Mouse (Mus musculus) telencephalon, adult 2 months (tissue): Measurements from ENCODE around the gene Adk.

ENCODE experiments used
- DNase-seq: peaks from one replicate; pipeline ENCODE4 v3.0.0-alpha.2; 2011; ENCODE audit warnings: low read depth, low spot score

The Adk gene

GRCm38 (mm10) chr14:21152055-21152454, 99.7 kb downstream of the Adk start:
- DNase-seq, result no peak

- no peak for DNase-seq
Measured at GRCm38 (mm10) chr14:21165706-21166105, 113.3 kb downstream of the Adk start.

DNA sequence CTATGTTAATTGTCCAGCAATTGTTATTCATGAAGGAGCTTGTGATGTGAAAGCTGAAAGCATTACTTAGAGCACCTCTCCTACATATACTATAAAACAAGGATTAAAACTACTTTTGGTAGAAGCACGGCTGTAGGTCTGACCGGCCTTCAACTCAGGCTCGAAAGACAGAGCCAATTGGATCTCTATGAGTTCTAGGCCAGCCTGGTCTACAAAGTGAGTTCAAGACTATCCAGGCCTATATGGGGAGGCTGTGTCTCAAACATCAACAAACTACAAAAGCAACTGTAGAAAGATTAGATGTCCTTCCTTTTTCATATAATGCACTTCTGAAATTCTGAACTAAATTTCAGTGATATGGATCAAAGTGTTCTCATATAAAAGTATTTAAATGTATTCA, 113.7 kb downstream of the Adk start:
- no peak for DNase-seq

DNA sequence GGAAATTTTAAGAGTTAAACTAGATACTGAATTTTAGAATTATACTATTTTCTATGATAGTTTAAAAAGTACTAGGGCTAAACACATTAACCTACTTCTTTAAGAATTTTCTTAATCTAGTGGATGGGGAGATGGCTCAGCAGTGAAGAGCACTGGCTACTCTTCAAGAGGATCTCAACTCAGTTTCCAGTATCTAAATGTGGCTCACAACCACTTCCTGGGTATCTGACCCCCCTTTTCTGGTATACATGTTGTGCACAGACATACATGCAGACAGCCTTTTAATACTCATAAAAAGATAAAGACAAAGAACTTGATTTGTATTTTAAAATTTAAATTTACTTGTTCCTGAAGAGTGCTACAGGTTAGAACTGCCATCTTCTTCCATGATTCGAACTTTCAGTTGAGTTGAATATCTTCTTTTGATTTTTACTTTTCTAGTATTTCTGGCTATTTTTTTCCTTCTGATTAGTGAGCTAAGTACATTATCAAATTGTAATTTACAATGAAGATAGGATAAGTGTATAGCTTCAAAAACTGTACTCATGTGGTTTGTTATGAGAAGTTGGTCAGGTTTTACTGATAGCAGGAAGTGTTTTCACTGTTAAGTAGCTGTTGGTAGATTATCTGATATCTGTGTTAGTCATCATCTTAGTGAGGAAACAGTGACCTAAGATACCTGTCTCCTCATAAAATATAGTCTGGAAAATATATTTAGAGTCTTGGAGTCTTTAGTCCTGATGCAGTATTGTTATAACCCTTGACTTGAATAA, 121.8 kb downstream of the Adk start:
- no peak for DNase-seq

DNA sequence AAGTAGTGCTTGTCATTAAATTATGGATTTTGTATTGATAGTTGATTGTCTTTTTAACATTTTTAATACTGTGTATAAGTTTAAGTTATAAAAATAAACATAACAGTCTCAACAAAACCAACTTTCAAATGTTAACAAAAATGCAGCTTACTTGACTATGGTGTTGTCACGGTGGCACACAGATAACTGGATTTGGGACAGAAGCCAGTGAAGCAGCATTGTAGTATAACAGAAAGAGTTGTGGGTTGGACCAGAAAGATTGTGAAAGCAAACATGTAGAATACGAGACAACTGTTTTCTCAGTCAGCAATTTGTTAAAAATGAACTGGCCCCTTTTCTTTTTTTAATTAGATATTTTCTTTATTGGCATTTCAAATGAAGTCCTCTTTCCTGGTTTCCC, 122.4 kb downstream of the Adk start:
- no peak for DNase-seq

GRCm38 (mm10) chr14:21177781-21178180, 125.4 kb downstream of the Adk start:
- DNase-seq, result no peak

DNA sequence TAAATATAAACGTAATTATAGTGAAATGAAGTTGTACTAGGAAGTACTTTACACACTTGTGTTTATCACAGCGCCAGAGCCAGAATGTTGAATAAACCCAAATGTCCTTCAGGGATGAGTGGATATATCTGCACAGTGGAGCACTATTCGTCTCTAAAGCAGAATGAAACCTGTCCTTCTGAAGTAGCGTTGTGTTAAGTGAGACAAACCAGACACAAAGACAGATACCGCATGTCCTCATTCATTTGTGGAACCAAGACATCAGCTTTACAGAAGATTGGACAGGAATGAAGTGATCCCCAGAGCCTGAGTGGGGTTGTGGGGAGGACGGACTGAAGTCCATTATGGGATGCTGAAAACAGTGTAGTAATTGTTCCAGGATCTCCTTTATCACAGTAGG, 126.0 kb downstream of the Adk start:
- DNase-seq, result no peak

DNA sequence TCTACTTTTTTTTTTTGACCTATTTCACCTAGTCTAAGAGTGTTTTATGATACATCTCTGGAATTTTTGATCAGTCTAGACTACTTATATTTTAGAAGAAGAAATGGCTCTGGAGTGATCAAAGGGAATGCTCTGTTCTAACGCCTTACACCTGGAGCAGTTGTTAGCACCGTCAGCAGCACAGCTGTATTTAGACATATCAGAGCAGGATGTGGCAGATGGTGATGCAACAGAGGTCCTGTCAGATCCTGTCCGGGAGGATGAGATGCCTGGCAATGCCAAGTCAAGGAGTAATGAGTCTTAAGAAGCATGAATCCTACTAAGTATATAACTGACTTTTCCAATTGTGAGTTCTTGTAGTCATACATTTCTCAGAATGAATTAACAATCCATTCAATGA, 128.7 kb downstream of the Adk start:
- DNase-seq, result no peak

DNA sequence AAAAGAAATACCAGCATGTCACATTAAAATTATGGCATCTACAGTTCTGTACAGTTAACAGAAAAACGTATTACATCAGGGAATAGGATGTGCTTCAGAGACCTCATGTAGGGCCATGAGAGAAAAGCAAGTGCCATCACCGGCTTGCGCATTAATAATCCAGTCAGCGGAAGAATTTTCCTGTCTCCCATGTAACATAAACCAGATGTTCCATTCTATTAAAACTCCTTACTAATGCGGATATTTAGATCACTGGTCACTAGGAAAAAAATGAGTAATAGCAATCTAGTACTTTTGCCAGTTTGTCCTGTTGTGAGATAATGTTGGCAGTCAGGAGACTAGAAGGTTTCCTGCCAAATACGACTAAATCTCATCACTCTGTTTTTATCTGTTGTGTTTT, 139.6 kb downstream of the Adk start:
- DNase-seq, result no peak

- no peak for DNase-seq
Measured at GRCm38 (mm10) chr14:21192749-21193148, 140.4 kb downstream of the Adk start.

GRCm38 (mm10) chr14:21194336-21194735, 142.0 kb downstream of the Adk start:
- DNase-seq, result no peak

- no peak for DNase-seq
Measured at GRCm38 (mm10) chr14:21200850-21201249, 148.5 kb downstream of the Adk start.

- DNase-seq, result no peak
Measured at GRCm38 (mm10) chr14:21206472-21206871, 154.1 kb downstream of the Adk start.

GRCm38 (mm10) chr14:21221574-21222138, 169.3 kb downstream of the Adk start:
- peak; percentile 35 for DNase-seq

DNA sequence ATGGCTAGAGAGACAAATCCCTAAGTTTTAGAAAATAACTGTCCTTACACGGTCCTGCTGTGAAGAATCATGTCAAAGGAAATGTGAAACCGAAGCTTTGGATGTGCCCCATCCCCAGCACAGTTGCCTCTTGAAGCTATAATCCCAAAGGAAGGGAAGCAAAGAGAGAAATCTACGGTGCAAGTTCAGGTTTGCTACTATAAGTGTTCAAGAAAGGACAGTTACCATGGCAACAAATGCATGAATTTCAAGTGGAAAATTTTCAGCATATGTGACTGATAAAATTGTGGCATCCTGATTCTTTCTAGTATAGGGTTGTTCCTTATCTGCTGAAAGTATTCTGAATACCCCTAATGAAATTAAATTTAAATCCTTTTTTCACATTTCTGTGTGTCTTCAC, 169.8 kb downstream of the Adk start:
- peak; percentile 68 for DNase-seq

DNA sequence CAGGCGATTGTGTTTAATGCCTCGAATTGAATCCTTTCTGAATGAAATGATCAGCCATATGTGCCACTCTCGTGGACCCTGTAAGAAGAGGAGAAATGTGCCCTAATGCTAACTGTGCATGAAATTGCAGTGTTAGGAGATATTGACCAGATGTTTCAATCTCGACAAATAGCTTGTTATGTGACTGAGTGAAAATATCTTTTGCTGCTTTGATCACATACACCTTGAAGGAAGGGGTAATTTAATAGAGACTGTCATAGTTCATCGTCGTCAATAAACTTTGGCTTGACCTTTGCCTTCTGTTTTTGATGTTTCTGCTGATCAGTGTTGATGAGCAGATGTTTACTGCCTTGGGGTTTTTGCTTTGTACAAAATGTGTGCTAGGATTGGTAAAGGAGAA, 171.1 kb downstream of the Adk start:
- DNase-seq, result no peak

GRCm38 (mm10) chr14:21223971-21224635, 171.7 kb downstream of the Adk start:
- DNase-seq, result no peak

DNA sequence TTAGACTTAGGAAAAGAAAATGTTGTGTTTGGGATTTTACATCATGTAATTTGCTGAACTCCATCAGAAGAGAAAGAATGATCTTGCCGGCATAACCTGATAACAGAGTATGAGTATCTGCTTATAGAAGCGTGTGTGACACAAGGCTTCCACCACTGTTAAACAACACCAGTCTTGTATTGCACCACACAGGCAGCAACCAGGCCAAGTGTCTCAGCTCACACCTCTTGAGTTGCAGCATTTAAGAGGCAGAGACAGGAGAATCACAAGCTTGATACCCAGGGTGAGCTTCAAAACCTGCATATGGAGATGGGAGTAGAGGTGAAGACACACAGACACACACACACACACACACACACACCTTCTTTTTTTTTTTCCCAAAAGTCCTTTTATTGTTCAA, 184.7 kb downstream of the Adk start:
- no peak for DNase-seq

GRCm38 (mm10) chr14:21241105-21241504, 188.7 kb downstream of the Adk start:
- no peak for DNase-seq

DNA sequence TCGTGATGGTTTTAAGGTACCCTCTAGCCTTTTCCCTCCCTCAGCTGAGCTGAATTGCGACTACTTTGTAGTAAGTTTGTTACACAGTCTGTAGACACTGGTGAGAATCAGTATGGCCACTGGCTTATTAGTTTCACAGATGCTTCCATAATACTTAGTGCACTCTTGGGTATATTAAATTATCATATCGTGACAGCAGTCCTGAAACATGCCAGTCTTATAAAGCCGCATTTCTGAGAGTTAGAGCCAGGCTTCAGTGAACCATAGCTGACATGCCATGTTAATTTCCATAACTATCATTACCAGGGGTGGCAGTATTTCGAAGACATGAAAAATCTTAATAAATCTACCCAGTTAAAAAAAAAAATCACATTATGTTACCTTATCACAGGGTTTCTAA, 199.0 kb downstream of the Adk start:
- no peak for DNase-seq

- peak; percentile 76 for DNase-seq
Measured at GRCm38 (mm10) chr14:21252326-21252886, 200.0 kb downstream of the Adk start.

DNA sequence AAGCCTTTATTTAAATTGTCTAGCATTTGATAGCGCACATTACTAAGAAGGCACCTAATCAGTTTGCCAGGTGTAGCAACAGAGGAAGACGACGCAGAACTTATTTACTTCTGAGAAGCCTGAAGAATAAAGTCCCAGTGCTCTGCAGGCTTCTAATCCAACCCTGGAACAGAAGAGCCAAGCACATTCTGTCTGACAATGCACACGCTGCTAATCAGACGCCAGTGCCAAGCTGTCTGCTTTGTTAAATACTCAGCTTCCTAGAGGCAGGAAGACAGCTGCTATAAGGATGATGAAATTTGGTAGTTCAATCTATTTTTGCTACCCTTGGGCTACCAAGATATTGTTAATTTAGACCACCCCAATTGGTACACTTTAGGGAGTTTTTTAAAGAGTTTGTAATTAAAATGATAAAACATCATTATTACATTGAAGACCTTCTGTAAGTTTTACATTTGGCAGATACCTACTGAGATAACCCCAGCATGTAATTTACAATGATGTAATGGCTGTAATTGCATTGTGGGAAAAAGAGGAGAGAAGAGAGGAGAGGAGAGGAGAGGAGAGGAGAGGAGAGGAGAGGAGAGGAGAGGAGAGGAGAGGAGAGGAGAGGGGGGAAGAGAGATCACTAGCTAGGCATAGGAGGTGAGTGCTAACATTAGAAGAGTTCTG, 201.1 kb downstream of the Adk start:
- peak; percentile 55 for DNase-seq
